11 mouse cellular contexts compared by ENCODE assay signal in the genomic region with DNA sequence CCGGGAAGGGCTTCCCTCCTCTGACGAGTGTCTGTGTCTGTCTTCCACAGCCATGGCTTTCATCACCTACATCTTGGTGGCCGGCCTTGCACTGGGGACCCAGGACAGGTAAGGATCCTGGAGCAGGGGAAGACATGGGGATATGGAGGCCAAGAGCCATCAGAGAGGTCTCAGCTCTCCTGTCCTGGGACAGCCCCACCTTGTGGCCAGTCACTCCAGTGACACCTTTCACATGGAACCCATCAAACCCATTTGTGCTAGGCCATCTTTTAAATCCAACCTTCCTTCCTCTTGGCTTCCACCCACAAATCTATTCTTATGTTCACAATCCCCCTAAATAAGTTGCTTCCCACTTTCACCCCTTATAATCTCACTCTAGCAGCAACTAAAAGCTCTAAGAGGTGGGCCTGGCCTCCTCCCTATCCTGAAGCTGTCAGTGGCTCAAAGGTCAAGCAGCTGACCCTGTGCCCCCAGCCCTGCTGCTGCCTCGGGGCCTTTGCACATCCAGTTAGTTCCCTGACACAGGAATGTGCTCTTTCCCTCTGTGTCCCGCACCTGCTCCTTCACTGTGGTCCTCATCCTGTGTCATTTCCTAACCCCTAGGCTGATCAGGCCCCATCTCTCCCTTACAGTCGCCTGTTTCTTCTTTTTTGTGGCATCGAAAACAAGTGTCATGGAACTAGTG. TPM values are rescaled to one million over a fixed set of nuclear protein-coding genes. Genes with fewer than 3 reads are reported as not detected.
DNase-seq lines count a peak whose midpoint lies in the region; ATAC-seq and TF ChIP-seq lines count a peak whose summit lies in the region.
"Had no signal": no experiment of that assay in that cellular context is flagged by ENCODE, and none has a peak within 500 bp of the region (broad histone marks: within the 10 kb centered on the region; RNA-seq: fewer than 3 reads in every experiment).

No protein-coding gene starts in this region.

- DNase-seq in A20 (ENCODE audit: low read depth, low spot score) = peak; percentile 44
- peak; percentile 52 for DNase-seq in lung, postnatal 10 days
- no peak for DNase-seq in frontal cortex, postnatal 14 days (ENCODE audit: low spot score in 2 of 2)
- DNase-seq in left cerebral cortex, adult 11 months (ENCODE audit: low spot score) = no peak
- DNase-seq: cerebellum, adult 8-10 months; heart, adult 18-20 months had no signal

- H3K9ac ChIP-seq in intestine, postnatal 0 days (ENCODE audit: low read depth, low read length) = no peak overlapping the region
- H3K9ac ChIP-seq in intestine, embryonic 15.5 days = no peak overlapping the region
- H3K9ac ChIP-seq in ES-Bruce4 (ENCODE audit: low read depth, poor library complexity, severe bottlenecking) = no peak overlapping the region
- H3K9ac ChIP-seq in heart, embryonic 11.5 days (ENCODE audit: low read depth, low read length) = no peak overlapping the region
- H3K9ac ChIP-seq: neural tube, embryonic 12.5 days had no signal

- H3K36me3 ChIP-seq in intestine, postnatal 0 days (ENCODE audit: control insufficient read depth, insufficient read depth) = peaks cover 18% of the 10 kb centered on the region; the same call in 1 of the 2 replicates
- peaks cover 8% of the 10 kb centered on the region; the same call in 1 of the 2 replicates for H3K36me3 ChIP-seq in intestine, embryonic 15.5 days
- no peaks in the 10 kb centered on the region for H3K36me3 ChIP-seq in ES-Bruce4 (ENCODE audit: control insufficient read depth, insufficient read depth, low read length, poor library complexity, severe bottlenecking)
- H3K36me3 ChIP-seq in heart, embryonic 11.5 days (ENCODE audit: control insufficient read depth, insufficient read depth, low read length) = peaks cover 20% of the 10 kb centered on the region; the same call in 1 of the 2 replicates

- no peak overlapping the region for H3K4me3 ChIP-seq in intestine, postnatal 0 days (ENCODE audit: low read depth, low read length)
- no peak overlapping the region for H3K4me3 ChIP-seq in intestine, embryonic 15.5 days (replicated peaks)
- H3K4me3 ChIP-seq in ES-Bruce4 (ENCODE audit: low read depth, low read length) = no peak overlapping the region
- H3K4me3 ChIP-seq in heart, embryonic 11.5 days (ENCODE audit: low read depth, low read length) = no peak overlapping the region
- H3K4me3 ChIP-seq: neural tube, embryonic 12.5 days had no signal

- TF ChIP-seq CTCF in intestine, postnatal 0 days (IDR thresholded peaks at IDR 0.05; ENCODE audit: low read depth) = peak; percentile 84
- TF ChIP-seq CTCF in ES-Bruce4 (IDR thresholded peaks at IDR 0.05; ENCODE audit: low read depth, low read length) = peak; percentile 89

- 78% methylated on average over 7 of the region's 7 CpGs for WGBS in intestine, postnatal 0 days
- 84% methylated on average over 7 of the region's 7 CpGs for WGBS in intestine, embryonic 15.5 days
- WGBS in heart, embryonic 11.5 days (ENCODE audit: insufficient replicate concordance) = 80% methylated on average over 7 of the region's 7 CpGs

- no peak for TF ChIP-seq EP300 in ES-Bruce4 (IDR thresholded peaks at IDR 0.05; ENCODE audit: insufficient read depth, low read depth, low read length)

- no peaks in the 10 kb centered on the region for H3K27me3 ChIP-seq in intestine, postnatal 0 days (replicated peaks; ENCODE audit: control insufficient read depth, insufficient read depth, low read length)
- no peaks in the 10 kb centered on the region for H3K27me3 ChIP-seq in intestine, embryonic 15.5 days (replicated peaks)
- H3K27me3 ChIP-seq in ES-Bruce4 (ENCODE audit: control insufficient read depth, insufficient read depth, low read length, poor library complexity, severe bottlenecking) = no peaks in the 10 kb centered on the region
- no peaks in the 10 kb centered on the region; the same call in 1 of the 2 replicates for H3K27me3 ChIP-seq in heart, embryonic 11.5 days (ENCODE audit: control insufficient read depth, insufficient read depth, low read length)

- ATAC-seq in intestine, postnatal 0 days = no peak
- ATAC-seq in intestine, embryonic 15.5 days = no peak
- no peak for ATAC-seq in heart, embryonic 11.5 days (replicated peaks; ENCODE audit: insufficient number of reproducible peaks, low FRiP score, low TSS enrichment)

- no peaks in the 10 kb centered on the region for H3K9me3 ChIP-seq in intestine, postnatal 0 days (ENCODE audit: control insufficient read depth)
- H3K9me3 ChIP-seq in intestine, embryonic 15.5 days = no peaks in the 10 kb centered on the region
- H3K9me3 ChIP-seq in ES-Bruce4 (replicated peaks; ENCODE audit: control insufficient read depth, insufficient read depth, low read length, poor library complexity, severe bottlenecking) = no peaks in the 10 kb centered on the region
- H3K9me3 ChIP-seq in heart, embryonic 11.5 days (replicated peaks; ENCODE audit: control insufficient read depth, low read length) = no peaks in the 10 kb centered on the region
- H3K9me3 ChIP-seq: neural tube, embryonic 12.5 days had no signal

- H3K4me2 ChIP-seq in intestine, postnatal 0 days (replicated peaks; ENCODE audit: low read depth) = no peak overlapping the region
- H3K4me2 ChIP-seq in intestine, embryonic 15.5 days (replicated peaks) = no peak overlapping the region
- H3K4me2 ChIP-seq in heart, embryonic 11.5 days = no peak overlapping the region
- H3K4me2 ChIP-seq: neural tube, embryonic 12.5 days had no signal

- peaks cover 4% of the 10 kb centered on the region; the same call in 1 of the 2 replicates for H3K4me1 ChIP-seq in intestine, postnatal 0 days (replicated peaks; ENCODE audit: control insufficient read depth, insufficient read depth, low read length)
- peaks cover 18% of the 10 kb centered on the region for H3K4me1 ChIP-seq in intestine, embryonic 15.5 days (replicated peaks)
- peaks cover under 1% of the 10 kb centered on the region for H3K4me1 ChIP-seq in ES-Bruce4 (ENCODE audit: control insufficient read depth, insufficient read depth, low read length)
- H3K4me1 ChIP-seq in heart, embryonic 11.5 days (ENCODE audit: control insufficient read depth, insufficient read depth, low read length) = peaks cover 9% of the 10 kb centered on the region

- TF ChIP-seq POLR2A in ES-Bruce4 (IDR thresholded peaks at IDR 0.05; ENCODE audit: insufficient read depth, low read length) = no peak

- peak overlapping the region; percentile 28 for H3K27ac ChIP-seq in intestine, postnatal 0 days (ENCODE audit: low read depth, low read length)
- no peak overlapping the region for H3K27ac ChIP-seq in intestine, embryonic 15.5 days
- peak overlapping the region; percentile 45; the same call in 1 of the 2 replicates for H3K27ac ChIP-seq in ES-Bruce4 (ENCODE audit: insufficient read depth, low read length)
- no peak overlapping the region for H3K27ac ChIP-seq in heart, embryonic 11.5 days (ENCODE audit: low read depth, low read length)
- H3K27ac ChIP-seq: neural tube, embryonic 12.5 days had no signal

RNA-seq across cellular contexts. Expression of gene 2200002D01Rik, which starts 3.4 kb away (rescaled TPM):
- 836 and 862 TPM in 2 replicates for polyA plus RNA-seq in intestine, postnatal 0 days (2015; fragmentation: Nextera tagmentation; extraction: Ambion mirVana)
- 178 and 182 TPM in 2 replicates for polyA plus RNA-seq in intestine, embryonic 15.5 days (2015; fragmentation: Nextera tagmentation; extraction: Ambion mirVana)
- 33.6 and 34.1 TPM in 2 replicates for polyA plus RNA-seq in ES-Bruce4 (2011; ENCODE audit: insufficient read depth, insufficient read length, low read depth, missing spikeins)
- polyA plus RNA-seq in heart, embryonic 11.5 days (2014; fragmentation: Nextera tagmentation; extraction: Ambion mirVana) = 7.0 and 8.8 TPM in 2 replicates

RNA-seq across cellular contexts. Expression of gene Yif1b, which starts 6.7 kb away (rescaled TPM):
- polyA plus RNA-seq in intestine, postnatal 0 days (2015; fragmentation: Nextera tagmentation; extraction: Ambion mirVana) = 40.6 and 41.7 TPM in 2 replicates
- polyA plus RNA-seq in intestine, embryonic 15.5 days (2015; fragmentation: Nextera tagmentation; extraction: Ambion mirVana) = 77.7 and 86.6 TPM in 2 replicates
- polyA plus RNA-seq in ES-Bruce4 (2011; ENCODE audit: insufficient read depth, insufficient read length, low read depth, missing spikeins) = 50.9 and 55.2 TPM in 2 replicates
- 107 and 110 TPM in 2 replicates for polyA plus RNA-seq in heart, embryonic 11.5 days (2014; fragmentation: Nextera tagmentation; extraction: Ambion mirVana)

RNA-seq across cellular contexts. Expression of gene Kcnk6, which starts 12.6 kb away (rescaled TPM):
- polyA plus RNA-seq in intestine, postnatal 0 days (2015; fragmentation: Nextera tagmentation; extraction: Ambion mirVana) = 1.5 and 1.8 TPM in 2 replicates
- polyA plus RNA-seq in intestine, embryonic 15.5 days (2015; fragmentation: Nextera tagmentation; extraction: Ambion mirVana) = 1.9 and 2.2 TPM in 2 replicates
- polyA plus RNA-seq in ES-Bruce4 (2011; ENCODE audit: insufficient read depth, insufficient read length, low read depth, missing spikeins) = 7.0 and 7.1 TPM in 2 replicates
- 0.89 and 1.6 TPM in 2 replicates for polyA plus RNA-seq in heart, embryonic 11.5 days (2014; fragmentation: Nextera tagmentation; extraction: Ambion mirVana)

RNA-seq across cellular contexts. Expression of gene Catsperg1, which starts 31.0 kb away (rescaled TPM):
- 0.21 and 0.22 TPM in 2 replicates for polyA plus RNA-seq in intestine, postnatal 0 days (2015; fragmentation: Nextera tagmentation; extraction: Ambion mirVana)
- polyA plus RNA-seq in intestine, embryonic 15.5 days (2015; fragmentation: Nextera tagmentation; extraction: Ambion mirVana) = 0.81 and 0.99 TPM in 2 replicates
- polyA plus RNA-seq in ES-Bruce4 (2011; ENCODE audit: insufficient read depth, insufficient read length, low read depth, missing spikeins) = 27.3 and 31.3 TPM in 2 replicates
- polyA plus RNA-seq in heart, embryonic 11.5 days (2014; fragmentation: Nextera tagmentation; extraction: Ambion mirVana) = 0.37 and 0.44 TPM in 2 replicates

RNA-seq across cellular contexts. Expression of gene Spint2, which starts 36.8 kb away (rescaled TPM):
- 685 and 722 TPM in 2 replicates for polyA plus RNA-seq in intestine, postnatal 0 days (2015; fragmentation: Nextera tagmentation; extraction: Ambion mirVana)
- 633 and 716 TPM in 2 replicates for polyA plus RNA-seq in intestine, embryonic 15.5 days (2015; fragmentation: Nextera tagmentation; extraction: Ambion mirVana)
- 264 and 288 TPM in 2 replicates for polyA plus RNA-seq in ES-Bruce4 (2011; ENCODE audit: insufficient read depth, insufficient read length, low read depth, missing spikeins)
- polyA plus RNA-seq in heart, embryonic 11.5 days (2014; fragmentation: Nextera tagmentation; extraction: Ambion mirVana) = 39.2 and 42.8 TPM in 2 replicates

Comparison
In these comparisons a context has a peak if more than half of its experiments do, and no peak if none do; other contexts are left out.
1. H3K27ac ChIP-seq: peak in intestine, postnatal 0 days (single experiment) and ES-Bruce4 (single experiment); none in intestine, embryonic 15.5 days (single experiment) and heart, embryonic 11.5 days (single experiment).
2. DNase-seq: peak in A20 (single experiment) and lung, postnatal 10 days (single experiment); none in frontal cortex, postnatal 14 days (0 of 2) and left cerebral cortex, adult 11 months (single experiment).